9 mouse cellular contexts compared by ENCODE assay signal in genomic region chr7:107666262-107666902, GRCm38 (mm10). TPM values are rescaled to one million over a fixed set of nuclear protein-coding genes. Genes with fewer than 3 reads are reported as not detected.
A peak's percentile ranks its signal among the peaks of the same experiment; 100 is the strongest.
DNase-seq lines count a peak whose midpoint lies in the region; ATAC-seq and TF ChIP-seq lines count a peak whose summit lies in the region.
"Had no signal": no experiment of that assay in that cellular context is flagged by ENCODE, and none has a peak within 500 bp of the region (broad histone marks: within the 10 kb centered on the region; RNA-seq: fewer than 3 reads in every experiment).

No protein-coding gene starts in this region.

- H3K36me3 ChIP-seq in kidney, embryonic 15.5 days, result no peaks in the 10 kb centered on the region
- no peaks in the 10 kb centered on the region for H3K36me3 ChIP-seq in forebrain, postnatal 0 days (ENCODE audit: insufficient read depth)
- no peaks in the 10 kb centered on the region for H3K36me3 ChIP-seq in myocyte (ENCODE audit: control insufficient read depth, insufficient read depth)
- H3K36me3 ChIP-seq: G1E had no signal

- H3K27me3 ChIP-seq in kidney, embryonic 15.5 days, result peaks cover 3% of the 10 kb centered on the region; the same call in 1 of the 2 replicates
- H3K27me3 ChIP-seq in forebrain, postnatal 0 days (ENCODE audit: insufficient read depth, low read length), result no peaks in the 10 kb centered on the region
- H3K27me3 ChIP-seq in myocyte (ENCODE audit: control insufficient read depth, insufficient read depth, insufficient read length), result no peaks in the 10 kb centered on the region

- no peak for DNase-seq in kidney, postnatal 36 days
- DNase-seq in forebrain, postnatal 0 days, result no peak
- peak; percentile 34 for DNase-seq in kidney, postnatal 14 days
- no peak for DNase-seq in cerebellum, postnatal 25 days
- DNase-seq in adipocyte (ENCODE audit: low spot score), result no peak
- DNase-seq in left cerebral cortex, adult 8-10 months (ENCODE audit: low spot score in 2 of 2), result no peak

- H3K4me3 ChIP-seq in kidney, embryonic 15.5 days (replicated peaks), result peak overlapping the region; percentile 26
- H3K4me3 ChIP-seq in forebrain, postnatal 0 days (ENCODE audit: low read depth, low read length), result peak overlapping the region; percentile 13
- H3K4me3 ChIP-seq in myocyte, result peak overlapping the region; percentile 9

- no peaks in the 10 kb centered on the region for H3K9me3 ChIP-seq in kidney, embryonic 15.5 days (replicated peaks)
- H3K9me3 ChIP-seq in forebrain, postnatal 0 days (ENCODE audit: low read length), result no peaks in the 10 kb centered on the region

- H3K27ac ChIP-seq in kidney, embryonic 15.5 days, result peak overlapping the region; percentile 87
- peak overlapping the region; percentile 64 for H3K27ac ChIP-seq in forebrain, postnatal 0 days (ENCODE audit: low read depth, low read length)

- WGBS in kidney, embryonic 15.5 days, result 51% methylated on average over 13 of the region's 13 CpGs
- 36% methylated on average over 13 of the region's 13 CpGs for WGBS in forebrain, postnatal 0 days

- no peak overlapping the region for H3ac ChIP-seq in myocyte (ENCODE audit: control insufficient read depth, insufficient read length)

- peak overlapping the region; percentile 48 for H3K4me2 ChIP-seq in kidney, embryonic 15.5 days
- H3K4me2 ChIP-seq in forebrain, postnatal 0 days (ENCODE audit: low read depth), result peak overlapping the region; percentile 38
- no peak overlapping the region for H3K4me2 ChIP-seq in myocyte (ENCODE audit: low read depth)

- no peak for TF ChIP-seq CTCF in forebrain, postnatal 0 days (IDR thresholded peaks at IDR 0.05; ENCODE audit: low read depth)

- H3K9ac ChIP-seq in kidney, embryonic 15.5 days, result peak overlapping the region; percentile 24; the same call in 1 of the 2 replicates
- H3K9ac ChIP-seq in forebrain, postnatal 0 days, result peak overlapping the region; percentile 31; the same call in 1 of the 2 replicates

- peaks cover 44% of the 10 kb centered on the region for H3K4me1 ChIP-seq in kidney, embryonic 15.5 days
- H3K4me1 ChIP-seq in forebrain, postnatal 0 days (ENCODE audit: insufficient read depth), result no peaks in the 10 kb centered on the region

- TF ChIP-seq POLR2A in myocyte (IDR thresholded peaks at IDR 0.05; ENCODE audit: insufficient read length, low read depth), result no peak

- ATAC-seq in kidney, embryonic 15.5 days (replicated peaks; ENCODE audit: low FRiP score), result no peak; the same call in 1 of the 2 replicates
- peak; percentile 12 for ATAC-seq in forebrain, postnatal 0 days

- no peaks in the 10 kb centered on the region for H3K79me2 ChIP-seq in myocyte (ENCODE audit: control insufficient read depth, insufficient read depth)

TF ChIP-seq in myocyte, 11 proteins besides CTCF, POLR2A, EP300 and RAD21:
- TF ChIP-seq MYOG (IDR thresholded peaks at IDR 0.05; ENCODE audit: control insufficient read depth in 1 of 3, insufficient read depth in 1 of 3, insufficient read length in 2 of 3, low read depth in 2 of 3) (no peak), MAX (IDR thresholded peaks at IDR 0.05; ENCODE audit: low read depth) (no peak), MYOD1 (IDR thresholded peaks at IDR 0.05; ENCODE audit: control insufficient read depth in 1 of 3, insufficient read length in 2 of 3, low read depth in 2 of 3) (no peak), SRF (IDR thresholded peaks at IDR 0.05; ENCODE audit: control insufficient read depth, insufficient read length, low read depth) (no peak), REST (IDR thresholded peaks at IDR 0.05; ENCODE audit: insufficient read depth, insufficient read length) (no peak), CEBPB (IDR thresholded peaks at IDR 0.05; ENCODE audit: insufficient read depth, poor library complexity, severe bottlenecking) (no peak), POLR2AphosphoS2 (IDR thresholded peaks at IDR 0.05; ENCODE audit: insufficient read length, low read depth) (no peak), E2F4 (IDR thresholded peaks at IDR 0.05; ENCODE audit: insufficient read depth) (no peak), TCF3 (IDR thresholded peaks at IDR 0.05; ENCODE audit: insufficient read length, low read depth) (no peak), TCF12 (IDR thresholded peaks at IDR 0.05; ENCODE audit: insufficient read depth, poor library complexity, severe bottlenecking) (no peak), USF1 (IDR thresholded peaks at IDR 0.05; ENCODE audit: low read depth) (no peak)

RNA-seq across cellular contexts. Expression of gene 5330417H12Rik, which starts 41.4 kb away (rescaled TPM):
- polyA plus RNA-seq in kidney, embryonic 15.5 days (2015; fragmentation: Nextera tagmentation; extraction: Ambion mirVana), result not detected in 2 replicates
- total RNA-seq in forebrain, postnatal 0 days (2014; rRNA removed), result not detected in 2 replicates
- not detected in 2 replicates for polyA plus RNA-seq in forebrain, postnatal 0 days (2015; fragmentation: Nextera tagmentation; extraction: Ambion mirVana)
- not detected for polyA plus RNA-seq in myocyte (2012; fragmentation: generic; extraction: Trizol)
- not detected for total RNA-seq in left cerebral cortex, adult 8-10 months (2022)
- total RNA-seq: G1E had no signal
- polyA plus RNA-seq: G1E had no signal
